Mouse (Mus musculus): ENCODE results near the gene Nek6. TPM values are rescaled to one million over a fixed set of nuclear protein-coding genes. Genes with fewer than 3 reads are reported as not detected.

Gene Nek6
- polyA plus RNA-seq, 1 experiment from 2014 or later: 43.7 TPM

- TF ChIP-seq EP300 (optimal IDR thresholded peaks at IDR 0.05) (no peak), CTCF (IDR thresholded peaks at IDR 0.05; ENCODE audit: low read depth) (no peak)
- 88% methylated on average over 3 of the region's 3 CpGs for WGBS
- no peak for ATAC-seq (ENCODE audit: low FRiP score, low TSS enrichment)
- Histone ChIP-seq H3K4me3 (ENCODE audit: low read depth, low read length) (no peak overlapping the region), H3K36me3 (ENCODE audit: control insufficient read depth, insufficient read depth, low read length) (peaks cover 7% of the 10 kb centered on the region; the same call in 1 of the 2 replicates), H3K9ac (ENCODE audit: low read length) (no peak overlapping the region), H3K27me3 (ENCODE audit: control insufficient read depth, insufficient read depth, low read length) (no peaks in the 10 kb centered on the region), H3K4me1 (replicated peaks; ENCODE audit: control insufficient read depth, insufficient read depth) (no peaks in the 10 kb centered on the region), H3K9me3 (ENCODE audit: control insufficient read depth, low read length) (no peaks in the 10 kb centered on the region), H3K27ac (replicated peaks) (no peak overlapping the region), H3K4me2 (replicated peaks; ENCODE audit: low read depth) (no peak overlapping the region)
- no peak for DNase-seq (ENCODE audit: low spot score)
Measured at GRCm38 (mm10) chr2:38556721-38557120, 45.3 kb downstream of the Nek6 start.

- DNase-seq (ENCODE audit: low spot score): no peak
- no peak overlapping the region for H3K4me3 ChIP-seq (ENCODE audit: low read depth, low read length)
- H3K4me2 ChIP-seq (replicated peaks; ENCODE audit: low read depth): no peak overlapping the region
- H3K9ac ChIP-seq (ENCODE audit: low read length): no peak overlapping the region
- no peak overlapping the region for H3K27ac ChIP-seq (replicated peaks)
- H3K27me3 ChIP-seq (ENCODE audit: control insufficient read depth, insufficient read depth, low read length): no peaks in the 10 kb centered on the region
- TF ChIP-seq EP300 (optimal IDR thresholded peaks at IDR 0.05): no peak
- TF ChIP-seq CTCF (IDR thresholded peaks at IDR 0.05; ENCODE audit: low read depth): no peak
- no peaks in the 10 kb centered on the region for H3K4me1 ChIP-seq (replicated peaks; ENCODE audit: control insufficient read depth, insufficient read depth)
- H3K36me3 ChIP-seq (ENCODE audit: control insufficient read depth, insufficient read depth, low read length): peaks cover 9% of the 10 kb centered on the region; the same call in 1 of the 2 replicates
- WGBS: 77% methylated on average over 17 of the region's 17 CpGs
- ATAC-seq (ENCODE audit: low FRiP score, low TSS enrichment): 0 out of 2 replicates have a peak, but pooled peaks have one; percentile 24
- H3K9me3 ChIP-seq (ENCODE audit: control insufficient read depth, low read length): no peaks in the 10 kb centered on the region
Measured at GRCm38 (mm10) chr2:38560296-38561227, 49.1 kb downstream of the Nek6 start.

GRCm38 (mm10) chr2:38562596-38562995 is 51.2 kb downstream of the Nek6 start:
- H3K36me3 ChIP-seq (ENCODE audit: control insufficient read depth, insufficient read depth, low read length): peaks cover 9% of the 10 kb centered on the region; the same call in 1 of the 2 replicates
- H3K4me3 ChIP-seq (ENCODE audit: low read depth, low read length): no peak overlapping the region
- H3K9me3 ChIP-seq (ENCODE audit: control insufficient read depth, low read length): no peaks in the 10 kb centered on the region
- ATAC-seq (ENCODE audit: low FRiP score, low TSS enrichment) (no peak), DNase-seq (ENCODE audit: low spot score) (no peak)
- H3K4me1 ChIP-seq (replicated peaks; ENCODE audit: control insufficient read depth, insufficient read depth): no peaks in the 10 kb centered on the region
- H3K27ac ChIP-seq (replicated peaks): no peak overlapping the region
- H3K27me3 ChIP-seq (ENCODE audit: control insufficient read depth, insufficient read depth, low read length): no peaks in the 10 kb centered on the region
- 91% methylated on average over 4 of the region's 4 CpGs for WGBS
- no peak overlapping the region for H3K4me2 ChIP-seq (replicated peaks; ENCODE audit: low read depth)
- TF ChIP-seq CTCF (IDR thresholded peaks at IDR 0.05; ENCODE audit: low read depth) (no peak), EP300 (optimal IDR thresholded peaks at IDR 0.05) (no peak)
- no peak overlapping the region for H3K9ac ChIP-seq (ENCODE audit: low read length)

- TF ChIP-seq EP300 (optimal IDR thresholded peaks at IDR 0.05): no peak
- no peak for TF ChIP-seq CTCF (IDR thresholded peaks at IDR 0.05; ENCODE audit: low read depth)
- Histone ChIP-seq H3K4me3 (ENCODE audit: low read depth, low read length) (no peak overlapping the region), H3K4me1 (replicated peaks; ENCODE audit: control insufficient read depth, insufficient read depth) (no peaks in the 10 kb centered on the region), H3K36me3 (ENCODE audit: control insufficient read depth, insufficient read depth, low read length) (peaks cover 18% of the 10 kb centered on the region; the same call in 1 of the 2 replicates), H3K27ac (replicated peaks) (no peak overlapping the region), H3K9ac (ENCODE audit: low read length) (no peak overlapping the region), H3K4me2 (replicated peaks; ENCODE audit: low read depth) (no peak overlapping the region), H3K9me3 (ENCODE audit: control insufficient read depth, low read length) (no peaks in the 10 kb centered on the region), H3K27me3 (ENCODE audit: control insufficient read depth, insufficient read depth, low read length) (no peaks in the 10 kb centered on the region)
- DNase-seq (ENCODE audit: low spot score) (no peak), ATAC-seq (ENCODE audit: low FRiP score, low TSS enrichment) (no peak)
- 89% methylated on average over 23 of the region's 23 CpGs for WGBS
Measured at GRCm38 (mm10) chr2:38571971-38572601, 60.6 kb downstream of the Nek6 start.

- no peak for TF ChIP-seq EP300 (optimal IDR thresholded peaks at IDR 0.05)
- no peak for TF ChIP-seq CTCF (IDR thresholded peaks at IDR 0.05; ENCODE audit: low read depth)
- H3K4me1 ChIP-seq (replicated peaks; ENCODE audit: control insufficient read depth, insufficient read depth): no peaks in the 10 kb centered on the region
- peaks cover 11% of the 10 kb centered on the region for H3K36me3 ChIP-seq (ENCODE audit: control insufficient read depth, insufficient read depth, low read length)
- DNase-seq (ENCODE audit: low spot score): no peak
- no peak overlapping the region for H3K27ac ChIP-seq (replicated peaks)
- H3K4me2 ChIP-seq (replicated peaks; ENCODE audit: low read depth): no peak overlapping the region
- H3K9ac ChIP-seq (ENCODE audit: low read length): no peak overlapping the region
- peak; percentile 62 for ATAC-seq (ENCODE audit: low FRiP score, low TSS enrichment)
- 85% methylated on average over 2 of the region's 2 CpGs for WGBS
- no peak overlapping the region for H3K4me3 ChIP-seq (ENCODE audit: low read depth, low read length)
- H3K9me3 ChIP-seq (ENCODE audit: control insufficient read depth, low read length): no peaks in the 10 kb centered on the region
- H3K27me3 ChIP-seq (ENCODE audit: control insufficient read depth, insufficient read depth, low read length): no peaks in the 10 kb centered on the region
Measured at GRCm38 (mm10) chr2:38574697-38575096, 63.3 kb downstream of the Nek6 start.

Measured in stomach, postnatal 0 days (tissue).